Mouse (Mus musculus) natural killer cell, adult 2 months (primary cell): Measurements from ENCODE around the gene Idh3a.

Experiments
- DNase-seq, 2 experiments: peaks; one replicate each; pipeline ENCODE4 v3.0.0; 2022; ENCODE audit warnings: low spot score in 2 of 2

The Idh3a gene

GRCm38 (mm10) chr9:54647456-54647855 lies 61.3 kb downstream of the Idh3a start:
- no peak for DNase-seq

- DNase-seq: no peak
Observed at GRCm38 (mm10) chr9:54649360-54649759, 63.2 kb downstream of the Idh3a start.

- DNase-seq: no peak
Observed at GRCm38 (mm10) chr9:54652778-54653177, 66.6 kb downstream of the Idh3a start.
